Mouse (Mus musculus) left cerebral cortex, postnatal 4 days (tissue): ENCODE measurements at regions not wholly inside any gene's neighbourhood (a gene's known extent, or its start where the extent isn't known, plus 50 kb on each side); places are given as distances from the start of the nearest gene placed in this dataset.

Experiments
- DNase-seq: peaks from one replicate; pipeline ENCODE4 v3.0.0-alpha.2; 2022
- intact Hi-C: fragments of 180-260 bp; cut with DNase I; formaldehyde crosslinking; loops from one replicate; pipeline ENCODE4 v1.15.1; 2025

- no peak for DNase-seq
- intact Hi-C loops = no loop called here
These were observed 146.1 kb downstream of the Efcab1 start for GRCm38 (mm10) chr16:15052389-15052923.

GRCm38 (mm10) chr16:15052924-15053793 lies 146.8 kb downstream of the Efcab1 start:
- intact Hi-C loops = no loop called here
- peak; percentile 81 for DNase-seq

GRCm38 (mm10) chr16:15053840-15054239 lies 147.4 kb downstream of the Efcab1 start:
- DNase-seq = no peak

GRCm38 (mm10) chr16:15054306-15055001 lies 148.0 kb downstream of the Efcab1 start:
- DNase-seq = no peak
- intact Hi-C loops = no loop called here

More at GRCm38 (mm10) chr16:15053840-15054239, 147.4 kb downstream of the Efcab1 start:
- intact Hi-C loops = no loop called here

- intact Hi-C loops = no loop called here
- DNase-seq = peak; percentile 64
These were observed 149.3 kb downstream of the Efcab1 start for GRCm38 (mm10) chr16:15055697-15056096.

- DNase-seq = no peak
- intact Hi-C loops = no loop called here
These were observed 164.1 kb downstream of the Efcab1 start for GRCm38 (mm10) chr16:15070485-15070960.

GRCm38 (mm10) chr16:15074407-15074806 lies 168.0 kb downstream of the Efcab1 start:
- DNase-seq = no peak
- intact Hi-C loops = no loop called here

- intact Hi-C loops = no loop called here
- no peak for DNase-seq
These were observed 177.3 kb downstream of the Efcab1 start for GRCm38 (mm10) chr16:15083692-15084091.

GRCm38 (mm10) chr16:15084147-15084752 lies 177.8 kb downstream of the Efcab1 start:
- intact Hi-C loops = no loop called here
- DNase-seq = no peak

GRCm38 (mm10) chr16:15084753-15085728 lies 178.6 kb downstream of the Efcab1 start:
- DNase-seq = peak; percentile 6
- intact Hi-C loops = no loop called here

GRCm38 (mm10) chr16:15086556-15086955 lies 180.2 kb downstream of the Efcab1 start:
- intact Hi-C loops = no loop called here
- DNase-seq = no peak

GRCm38 (mm10) chr16:15103938-15104337 lies 197.5 kb downstream of the Efcab1 start:
- intact Hi-C loops = no loop called here

GRCm38 (mm10) chr16:15107234-15107633 lies 200.8 kb downstream of the Efcab1 start:
- intact Hi-C loops = no loop called here
- DNase-seq = no peak

More at GRCm38 (mm10) chr16:15103938-15104337, 197.5 kb downstream of the Efcab1 start:
- DNase-seq = no peak

GRCm38 (mm10) chr16:15113131-15113530 lies 204.1 kb upstream of the Gm21897 start:
- intact Hi-C loops = no loop called here
- no peak for DNase-seq

- DNase-seq = no peak
- intact Hi-C loops = no loop called here
These were observed 203.2 kb upstream of the Gm21897 start for GRCm38 (mm10) chr16:15113989-15114556.

GRCm38 (mm10) chr16:15114574-15115230 lies 202.6 kb upstream of the Gm21897 start:
- intact Hi-C loops = no loop called here
- no peak for DNase-seq

GRCm38 (mm10) chr16:15115386-15115785 lies 201.9 kb upstream of the Gm21897 start:
- DNase-seq = no peak
- intact Hi-C loops = no loop called here

- peak; percentile 31 for DNase-seq
- intact Hi-C loops = no loop called here
These were observed 197.5 kb upstream of the Gm21897 start for GRCm38 (mm10) chr16:15119799-15120198.

GRCm38 (mm10) chr16:15128996-15129395 lies 188.3 kb upstream of the Gm21897 start:
- no peak for DNase-seq
- intact Hi-C loops = no loop called here
